Mouse (Mus musculus) neutrophil, adult 5-6 weeks (primary cell): ENCODE results near the gene Zfp61. TPM values are rescaled to one million over a fixed set of nuclear protein-coding genes. Genes with fewer than 3 reads are reported as not detected.
A peak's percentile ranks its signal among the peaks of the same experiment; 100 is the strongest.
"Not testable (repeated sequence)": the region's sequence is repeated elsewhere in the genome, so short reads cannot be mapped to it uniquely, and the experiment has no call there.

Experiments used
- ATAC-seq: fragments of 151-379, 151-347 bp; 2 replicates; pipeline ENCODE4 v1.8.0; 2017; ENCODE audit warnings: mild to moderate bottlenecking, moderate TSS enrichment; ENCODE audit not compliant: insufficient number of reproducible peaks, poor library complexity, low FRiP score, severe bottlenecking; ENCODE audit errors: extremely low read depth
- total RNA-seq: library from RNA; stranded (forward); fragments of 200-1000 nt; gene quantifications from 2 replicates; pipeline ENCODE4 v1.2.3, GENCODE M21; 2017

Zfp61 gene
- total RNA-seq, 1 experiment from 2014 or later, result 8.3 TPM

GRCm38 (mm10) chr7:24298973-24299708, 1.9 kb downstream of the Zfp61 start:
- peak; percentile 82 for ATAC-seq

GRCm38 (mm10) chr7:24298635-24298972, 2.4 kb downstream of the Zfp61 start:
- ATAC-seq, result no peak

GRCm38 (mm10) chr7:24297361-24298095, 3.5 kb downstream of the Zfp61 start:
- ATAC-seq, result no peak

- ATAC-seq, result no peak
Observed at GRCm38 (mm10) chr7:24296386-24296785, 4.6 kb downstream of the Zfp61 start.

GRCm38 (mm10) chr7:24295376-24295775, 5.7 kb downstream of the Zfp61 start:
- ATAC-seq, result no peak

- ATAC-seq, result no peak
Observed at GRCm38 (mm10) chr7:24294763-24295162, 6.3 kb downstream of the Zfp61 start.

- no peak for ATAC-seq
Observed at GRCm38 (mm10) chr7:24293061-24293851, 7.8 kb downstream of the Zfp61 start.

- ATAC-seq, result no peak
Observed at GRCm38 (mm10) chr7:24291387-24292090, 9.5 kb downstream of the Zfp61 start.

GRCm38 (mm10) chr7:24290106-24290693, 10.8 kb downstream of the Zfp61 start:
- no peak for ATAC-seq

- no peak for ATAC-seq
Observed at GRCm38 (mm10) chr7:24288512-24288911, 12.5 kb downstream of the Zfp61 start.

GRCm38 (mm10) chr7:24287670-24288069, 13.4 kb downstream of the Zfp61 start:
- no peak for ATAC-seq

- ATAC-seq, result no peak
Observed at GRCm38 (mm10) chr7:24286916-24287315, 14.1 kb downstream of the Zfp61 start.

GRCm38 (mm10) chr7:24286090-24286489, 14.9 kb downstream of the Zfp61 start:
- ATAC-seq, result no peak

GRCm38 (mm10) chr7:24280858-24281145, 20.2 kb downstream of the Zfp61 start:
- no peak for ATAC-seq

- ATAC-seq, result no peak
Observed at GRCm38 (mm10) chr7:24280031-24280857, 20.8 kb downstream of the Zfp61 start.

- ATAC-seq, result not testable (repeated sequence)
Observed at GRCm38 (mm10) chr7:24278771-24279170, 22.3 kb downstream of the Zfp61 start.

GRCm38 (mm10) chr7:24274456-24274855, 26.6 kb downstream of the Zfp61 start:
- ATAC-seq, result no peak

- ATAC-seq, result no peak
Observed at GRCm38 (mm10) chr7:24271191-24271590, 29.8 kb downstream of the Zfp61 start.
